Mouse (Mus musculus) brain, embryonic 14.5 days (tissue): ENCODE data around the gene Ccdc14.
"Not testable (repeated sequence)": the region's sequence is repeated elsewhere in the genome, so short reads cannot be mapped to it uniquely, and the experiment has no call there.

Experiments
- CTCF ChIP-seq: fragments of 200-500 bp; IDR thresholded peaks from 2 replicates; pipeline ENCODE4 v1.5.1; 2012; ENCODE audit warnings: inconsistent platforms, mild to moderate bottlenecking, moderate library complexity, borderline replicate concordance; ENCODE audit not compliant: insufficient read depth, insufficient read length; ENCODE audit errors: extremely low read depth
- POLR2A ChIP-seq: fragments of 200-500 bp; IDR thresholded peaks from 2 replicates; pipeline ENCODE4 v1.6.1; 2012; ENCODE audit warnings: mild to moderate bottlenecking, inconsistent platforms, borderline replicate concordance; ENCODE audit not compliant: poor library complexity, insufficient read depth, insufficient read length, severe bottlenecking; ENCODE audit errors: extremely low read depth

DNA sequence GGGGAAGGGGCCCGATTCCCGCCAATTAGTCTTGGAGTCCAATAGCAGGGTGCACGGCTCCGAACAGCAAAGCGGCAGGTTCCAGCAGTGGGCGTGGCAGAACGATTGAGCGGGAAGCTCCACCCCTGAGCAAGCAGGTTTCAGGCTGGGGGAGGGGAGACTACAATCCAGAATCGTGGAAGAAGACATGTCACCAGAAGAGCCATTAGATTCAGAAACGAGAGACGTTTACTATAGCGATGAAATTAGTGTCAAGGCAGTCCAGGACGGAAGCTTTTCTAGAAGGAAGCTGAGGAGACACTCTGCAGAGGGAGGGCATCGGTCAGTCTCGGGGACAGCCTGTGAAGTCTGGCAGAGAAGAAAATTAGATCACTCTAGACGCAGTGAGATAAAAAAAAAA, 32.9 kb upstream of the Ccdc14 start:
- not testable (repeated sequence) for TF ChIP-seq POLR2A, CTCF
